Mouse (Mus musculus) gastrocnemius, adult 8-10 months (tissue): ENCODE measurements around the gene Mrtfa. TPM values are rescaled to one million over a fixed set of nuclear protein-coding genes. Genes with fewer than 3 reads are reported as not detected.

Experiments used
- DNase-seq, 2 experiments: peaks; one replicate each; pipeline ENCODE4 v3.0.0; 2022; ENCODE audit warnings: low spot score in 2 of 2
- total RNA-seq, 4 experiments: library from RNA; stranded (reverse); gene quantifications; 2 replicates each; pipeline ENCODE4 v1.2.4; 2022

Mrtfa gene
- total RNA-seq, 4 experiments from 2014 or later: 13.8 to 23.9 (median 17.8) TPM

DNA sequence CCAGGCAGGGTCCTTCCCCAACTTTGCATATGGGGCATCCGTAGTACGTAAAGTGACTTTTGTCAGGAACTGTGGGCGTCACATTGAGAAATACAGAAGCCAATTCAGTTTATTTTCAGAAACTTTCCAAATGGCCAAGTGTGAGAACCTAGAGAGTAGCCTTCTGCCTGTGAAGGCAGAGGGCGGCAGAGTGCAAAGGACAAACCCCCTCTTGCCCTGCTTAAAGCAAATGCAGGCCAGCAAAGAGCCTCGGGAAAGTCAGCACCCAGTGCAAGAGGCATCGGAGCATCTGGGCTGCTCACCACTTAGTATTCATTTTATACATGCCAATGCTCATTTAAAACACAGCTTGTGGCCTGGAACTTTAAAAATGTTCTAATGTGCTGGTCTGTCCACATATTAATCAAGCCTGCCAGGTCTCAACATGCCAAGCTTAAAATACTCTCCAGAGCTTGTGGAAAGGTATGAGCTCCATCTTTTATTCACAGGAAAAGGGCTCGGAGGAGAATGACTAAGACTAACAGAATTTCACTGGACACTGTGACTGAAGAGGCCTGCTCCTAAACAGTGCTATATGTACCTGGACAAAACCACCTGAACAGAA, 31.9 kb downstream of the Mrtfa start:
- no peak for DNase-seq

GRCm38 (mm10) chr15:81156453-81156852, 34.1 kb downstream of the Mrtfa start:
- DNase-seq: no peak

DNA sequence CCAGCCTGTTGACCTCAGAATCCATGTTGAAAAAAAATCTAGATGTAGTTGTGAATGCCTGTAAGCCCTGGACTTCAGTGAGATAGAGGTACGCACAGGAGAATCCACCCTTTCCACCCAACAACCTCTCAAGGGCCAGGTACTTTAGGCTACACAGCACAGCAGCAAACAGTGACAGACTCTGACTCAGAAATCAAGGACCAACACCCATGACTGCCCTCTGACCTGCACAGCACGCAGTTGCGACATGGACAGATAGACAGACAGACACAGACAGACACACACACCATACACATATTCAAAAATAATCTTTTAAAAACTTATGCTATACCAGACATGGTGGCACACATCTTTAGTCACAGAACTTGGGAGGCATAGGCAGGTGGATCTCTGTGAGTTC, 34.7 kb downstream of the Mrtfa start:
- no peak for DNase-seq

DNA sequence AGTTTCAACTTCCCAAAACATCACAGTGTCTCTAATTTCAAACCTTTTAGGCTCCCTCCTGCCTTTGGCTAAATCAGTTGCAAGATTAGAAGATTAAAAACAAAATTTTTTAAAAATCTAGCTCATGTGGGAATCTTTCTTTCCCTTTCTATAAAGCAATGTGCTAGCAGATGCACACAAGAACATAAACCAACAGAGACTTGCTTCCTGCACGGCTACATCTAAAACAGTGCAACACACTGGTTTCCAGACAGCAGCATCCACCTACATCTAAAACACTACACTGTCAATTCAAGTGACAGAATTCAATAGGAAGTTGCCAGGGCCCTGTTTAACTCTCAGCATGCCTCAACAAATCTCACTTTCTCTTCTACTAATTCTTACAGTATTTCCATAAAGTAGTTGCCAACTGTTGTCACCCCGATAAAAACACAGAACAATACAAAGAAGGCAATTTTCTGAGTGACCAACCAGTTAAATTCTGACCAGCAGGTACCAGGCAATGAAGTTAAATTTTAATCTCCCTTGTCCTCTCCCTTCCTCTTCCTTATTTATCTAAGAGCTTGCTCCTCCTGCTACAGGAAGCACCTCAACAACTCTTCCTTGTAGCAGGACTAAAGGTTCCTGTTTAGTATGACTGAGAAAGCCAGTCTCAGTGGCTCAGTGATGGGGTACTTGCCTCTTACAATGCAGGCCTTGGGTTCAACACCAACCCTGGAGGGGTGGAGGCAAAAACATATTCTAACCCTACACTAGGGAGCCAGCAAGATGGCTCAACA, 35.5 kb downstream of the Mrtfa start:
- no peak for DNase-seq

DNA sequence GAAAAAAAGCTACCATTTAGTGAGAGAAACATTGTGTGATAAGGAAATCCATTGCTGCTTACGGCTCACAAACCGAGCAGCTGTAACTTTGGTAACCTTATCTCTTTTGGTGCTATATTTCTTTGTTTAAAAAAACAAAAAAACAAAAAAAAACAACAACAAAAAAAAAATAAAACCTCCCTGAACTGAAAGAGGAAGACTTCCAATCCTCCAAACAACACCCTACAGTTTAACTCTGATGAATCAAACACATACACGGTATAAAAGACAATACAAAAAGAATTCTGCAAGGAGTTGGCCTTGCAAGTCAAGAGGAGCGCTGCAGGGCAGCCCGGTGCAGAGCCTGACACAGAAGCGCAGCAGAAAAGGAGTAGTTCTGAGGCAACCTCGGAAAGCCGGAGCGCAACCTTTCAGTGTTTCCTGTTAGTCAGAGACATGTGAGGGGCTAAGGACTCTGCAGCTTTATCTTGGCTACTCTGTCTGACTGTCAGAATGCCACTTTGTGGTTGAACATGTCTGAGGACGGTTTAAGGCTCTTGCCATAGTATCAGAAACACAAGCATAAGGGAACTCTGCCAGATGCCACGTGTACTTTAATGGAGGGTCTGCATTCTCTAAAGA, 48.5 kb downstream of the Mrtfa start:
- DNase-seq: no peak

- DNase-seq: no peak
Measured at GRCm38 (mm10) chr15:81140004-81140403, 50.6 kb downstream of the Mrtfa start.

- peak; percentile 16 to 28 for DNase-seq
Measured at GRCm38 (mm10) chr15:81137298-81137697, 53.3 kb downstream of the Mrtfa start.

DNA sequence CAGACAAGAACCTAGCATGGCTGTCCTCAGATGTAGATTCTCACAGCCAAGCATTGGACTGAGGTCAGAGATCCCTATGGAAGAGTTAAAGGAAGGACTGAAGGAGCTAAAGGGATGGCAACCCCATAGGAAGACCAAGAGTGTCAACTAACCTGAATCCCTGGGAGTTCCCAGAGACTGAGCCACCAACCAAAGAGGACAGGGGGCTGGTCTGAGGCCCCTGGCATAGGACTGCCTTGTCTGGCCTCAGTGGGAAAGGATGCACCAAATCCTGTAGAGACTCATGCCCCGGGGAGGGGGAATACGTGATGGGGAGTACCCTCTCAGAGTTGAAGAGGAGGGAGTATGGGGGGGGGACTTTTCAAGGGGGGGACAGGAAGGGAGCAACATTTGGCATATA, 56.8 kb downstream of the Mrtfa start:
- DNase-seq: no peak

- no peak for DNase-seq
Measured at GRCm38 (mm10) chr15:81131152-81131551, 59.4 kb downstream of the Mrtfa start.

DNA sequence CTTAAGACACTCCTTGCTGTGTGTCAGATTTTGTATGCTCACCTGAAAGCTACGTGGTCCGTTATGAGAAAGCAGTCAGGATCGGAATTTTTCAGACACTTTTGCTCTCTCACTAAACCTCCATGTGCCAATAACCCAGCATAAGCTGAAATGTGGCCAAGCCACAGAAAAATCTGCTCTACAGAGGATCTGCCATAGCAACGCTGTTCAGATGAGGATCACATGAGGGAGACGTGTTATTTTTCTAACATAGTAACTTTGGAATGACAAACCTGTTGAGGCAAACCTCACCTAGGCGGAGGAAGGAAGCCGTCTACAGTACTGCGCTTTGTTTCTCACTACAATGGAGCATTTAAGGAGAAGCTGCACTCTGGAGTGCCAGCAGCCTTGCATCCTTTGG, 60.6 kb downstream of the Mrtfa start:
- no peak for DNase-seq

- no peak for DNase-seq
Measured at GRCm38 (mm10) chr15:81128155-81128838, 62.3 kb downstream of the Mrtfa start.

DNA sequence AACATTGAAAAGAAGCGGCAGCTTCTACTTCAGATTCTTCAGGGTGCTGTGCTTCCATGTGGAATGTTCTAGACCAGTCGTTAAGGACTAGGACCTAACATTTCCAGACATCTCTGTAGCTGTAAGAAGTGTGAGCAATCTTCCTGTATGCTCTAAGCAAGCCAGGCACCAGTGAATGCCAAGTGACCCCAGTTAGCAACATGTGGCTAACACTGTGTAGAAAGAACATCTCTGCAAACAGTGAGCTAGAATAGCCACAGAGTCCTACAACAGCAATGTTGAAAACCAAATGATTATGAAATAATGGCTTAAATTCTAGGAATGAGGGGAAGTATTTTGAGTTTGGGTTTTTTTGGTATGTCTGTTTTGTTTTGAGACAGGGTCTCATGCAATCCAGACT, 66.3 kb downstream of the Mrtfa start:
- no peak for DNase-seq

- DNase-seq: no peak
Measured at GRCm38 (mm10) chr15:81123122-81123521, 67.4 kb downstream of the Mrtfa start.

DNA sequence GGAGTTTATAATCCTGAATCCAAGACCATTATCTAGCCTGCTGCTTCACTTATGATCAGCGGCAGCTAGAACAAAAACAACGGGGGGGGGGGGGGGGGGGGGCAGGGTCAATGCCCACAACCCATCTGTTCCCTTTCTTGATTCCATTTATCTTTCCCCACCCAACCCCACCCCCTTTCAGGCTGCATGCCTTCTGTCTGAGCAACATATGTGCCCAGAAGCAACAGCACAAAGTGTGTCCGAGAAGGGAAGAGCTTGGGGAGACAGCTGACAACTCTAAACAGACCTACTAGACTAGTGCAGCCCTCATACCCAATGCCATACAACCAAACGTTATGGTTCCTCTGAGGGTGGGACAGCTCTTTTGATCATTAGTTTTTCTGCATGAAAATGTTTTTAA, 68.0 kb downstream of the Mrtfa start:
- DNase-seq: no peak

GRCm38 (mm10) chr15:81122078-81122477, 68.5 kb downstream of the Mrtfa start:
- DNase-seq: no peak

GRCm38 (mm10) chr15:81120946-81121345, 69.6 kb downstream of the Mrtfa start:
- no peak for DNase-seq

DNA sequence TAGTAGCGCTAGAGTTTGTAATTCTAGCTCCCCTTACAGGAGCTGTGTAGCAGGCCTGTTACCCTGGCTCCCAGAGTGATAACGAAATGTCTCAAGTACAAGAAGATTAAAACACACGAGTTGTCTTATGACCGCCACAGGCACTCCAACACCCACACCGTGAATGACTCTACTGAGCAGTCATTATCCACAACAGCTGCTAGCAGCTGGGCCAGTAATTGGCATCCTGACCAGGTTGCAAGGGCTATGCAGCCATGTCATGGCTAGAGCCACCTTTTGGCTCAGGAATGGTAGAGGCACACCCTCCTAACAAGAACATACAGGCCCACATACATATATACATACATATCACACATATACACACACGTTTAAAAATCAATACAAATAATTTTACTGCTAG, 70.4 kb downstream of the Mrtfa start:
- DNase-seq: no peak

GRCm38 (mm10) chr15:81118226-81118625, 72.3 kb downstream of the Mrtfa start:
- no peak for DNase-seq

- DNase-seq: no peak
Measured at GRCm38 (mm10) chr15:81112589-81112988, 78.0 kb downstream of the Mrtfa start.

DNA sequence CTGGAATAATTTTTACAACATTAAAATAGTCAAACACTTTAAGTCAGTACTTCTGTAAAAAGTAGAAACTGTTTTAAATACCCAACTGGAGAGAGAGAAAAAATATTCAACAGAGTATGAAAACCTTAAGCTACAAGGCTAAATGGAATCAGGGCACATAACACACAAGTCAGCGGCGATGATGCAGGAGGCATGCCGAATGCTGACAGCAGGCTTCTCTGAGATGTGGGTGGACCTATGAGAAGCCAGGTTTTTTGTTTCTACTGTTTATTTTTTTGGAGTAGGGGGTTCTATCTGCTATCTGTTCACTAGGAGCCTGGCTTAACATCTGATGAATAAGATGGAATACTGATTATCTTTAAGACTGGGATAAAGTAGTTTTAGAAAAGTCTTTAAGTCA, 80.2 kb downstream of the Mrtfa start:
- no peak for DNase-seq

GRCm38 (mm10) chr15:81105962-81106361, 84.6 kb downstream of the Mrtfa start:
- DNase-seq: no peak

- no peak for DNase-seq
Measured at GRCm38 (mm10) chr15:81104585-81105259, 85.8 kb downstream of the Mrtfa start.
